Mouse (Mus musculus): Measurements from ENCODE around the gene Mbl2. TPM values are rescaled to one million over a fixed set of nuclear protein-coding genes. Genes with fewer than 3 reads are reported as not detected.

Gene Mbl2
- polyA plus RNA-seq (2011; ENCODE audit: insufficient read depth, insufficient read length, low read depth, missing spikeins), result not detected in 2 replicates

DNA sequence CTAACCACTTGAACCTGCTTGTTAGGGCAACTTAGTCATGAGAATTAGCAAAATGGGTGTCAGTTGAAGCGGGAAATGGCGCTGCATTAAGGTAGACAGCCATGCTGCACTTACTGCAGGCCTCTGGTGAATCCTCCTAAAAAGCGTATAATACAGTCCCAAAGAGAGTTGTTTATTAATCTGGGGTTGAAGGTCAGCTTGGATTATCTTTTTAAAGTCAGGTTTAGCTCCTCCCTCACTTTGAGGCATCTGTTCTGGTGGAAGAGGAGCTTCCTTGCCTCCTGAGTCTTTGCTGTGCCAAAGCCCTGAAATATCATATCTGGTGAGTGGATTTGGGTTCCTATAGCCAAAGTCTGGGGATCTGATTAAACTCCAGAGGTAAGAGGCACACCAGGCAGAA lies at the start of gene Mbl2:
Mbl2 (plus strand) TSS at position 252 of the 400 bp plus-strand sequence.
- Histone ChIP-seq H3K36me3 (ENCODE audit: control insufficient read depth, insufficient read depth, low read length, poor library complexity, severe bottlenecking) (no peaks in the 10 kb centered on the region), H3K27ac (ENCODE audit: insufficient read depth, low read length) (no peak within 1 kb of the TSS), H3K9me3 (replicated peaks; ENCODE audit: control insufficient read depth, insufficient read depth, low read length, poor library complexity, severe bottlenecking) (no peaks in the 10 kb centered on the region), H3K9ac (ENCODE audit: low read depth, poor library complexity, severe bottlenecking) (no peak within 1 kb of the TSS), H3K4me3 (ENCODE audit: low read depth, low read length) (no peak within 1 kb of the TSS), H3K27me3 (ENCODE audit: control insufficient read depth, insufficient read depth, low read length, poor library complexity, severe bottlenecking) (no peaks in the 10 kb centered on the region; the same call in 1 of the 2 replicates), H3K4me1 (ENCODE audit: control insufficient read depth, insufficient read depth, low read length) (no peaks in the 10 kb centered on the region)
- TF ChIP-seq POLR2A (IDR thresholded peaks at IDR 0.05; ENCODE audit: insufficient read depth, low read length), result no peak
- TF ChIP-seq CTCF (IDR thresholded peaks at IDR 0.05; ENCODE audit: low read depth, low read length), result no peak
- no peak for TF ChIP-seq EP300 (IDR thresholded peaks at IDR 0.05; ENCODE audit: insufficient read depth, low read depth, low read length)

DNA sequence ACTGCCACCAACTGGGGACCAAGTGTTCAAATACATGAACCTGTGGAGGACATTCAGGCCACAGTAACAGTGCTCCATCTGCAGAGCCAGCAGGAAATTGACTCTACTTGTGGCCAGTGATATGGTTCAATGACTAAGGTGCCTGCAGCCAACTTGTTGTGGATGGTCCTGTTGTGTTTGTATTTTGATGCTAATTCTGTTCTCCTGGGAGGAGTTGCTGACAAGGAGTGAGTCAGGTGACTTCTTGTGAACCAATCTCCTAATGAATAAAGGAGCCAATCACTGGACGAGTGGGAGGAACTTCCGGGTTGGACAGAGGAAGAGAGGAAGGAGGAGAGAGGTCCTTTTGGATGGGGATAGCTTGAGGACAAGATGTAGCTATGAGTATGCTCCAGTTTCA lies 47.2 kb upstream of the Mbl2 start:
- H3K36me3 ChIP-seq (ENCODE audit: control insufficient read depth, insufficient read depth, low read length, poor library complexity, severe bottlenecking), result peaks cover 5% of the 10 kb centered on the region; the same call in 1 of the 2 replicates
- H3K4me3 ChIP-seq (ENCODE audit: low read depth, low read length), result peak overlapping the region; percentile 55
- peak overlapping the region; percentile 73 for H3K27ac ChIP-seq (ENCODE audit: insufficient read depth, low read length)
- H3K9ac ChIP-seq (ENCODE audit: low read depth, poor library complexity, severe bottlenecking), result no peak overlapping the region
- peaks cover 24% of the 10 kb centered on the region for H3K9me3 ChIP-seq (replicated peaks; ENCODE audit: control insufficient read depth, insufficient read depth, low read length, poor library complexity, severe bottlenecking)
- peak; percentile 36 for TF ChIP-seq POLR2A (IDR thresholded peaks at IDR 0.05; ENCODE audit: insufficient read depth, low read length)
- TF ChIP-seq CTCF (IDR thresholded peaks at IDR 0.05; ENCODE audit: low read depth, low read length), result no peak
- H3K27me3 ChIP-seq (ENCODE audit: control insufficient read depth, insufficient read depth, low read length, poor library complexity, severe bottlenecking), result no peaks in the 10 kb centered on the region
- no peaks in the 10 kb centered on the region for H3K4me1 ChIP-seq (ENCODE audit: control insufficient read depth, insufficient read depth, low read length)

GRCm38 (mm10) chr19:30187232-30187631 lies 45.5 kb upstream of the Mbl2 start:
- Histone ChIP-seq H3K4me3 (ENCODE audit: low read depth, low read length) (no peak overlapping the region), H3K36me3 (ENCODE audit: control insufficient read depth, insufficient read depth, low read length, poor library complexity, severe bottlenecking) (peaks cover 5% of the 10 kb centered on the region; the same call in 1 of the 2 replicates), H3K9me3 (replicated peaks; ENCODE audit: control insufficient read depth, insufficient read depth, low read length, poor library complexity, severe bottlenecking) (peaks cover 29% of the 10 kb centered on the region), H3K4me1 (ENCODE audit: control insufficient read depth, insufficient read depth, low read length) (no peaks in the 10 kb centered on the region), H3K27me3 (ENCODE audit: control insufficient read depth, insufficient read depth, low read length, poor library complexity, severe bottlenecking) (no peaks in the 10 kb centered on the region), H3K27ac (ENCODE audit: insufficient read depth, low read length) (no peak overlapping the region), H3K9ac (ENCODE audit: low read depth, poor library complexity, severe bottlenecking) (no peak overlapping the region)
- TF ChIP-seq EP300 (IDR thresholded peaks at IDR 0.05; ENCODE audit: insufficient read depth, low read depth, low read length), result no peak
- TF ChIP-seq POLR2A (IDR thresholded peaks at IDR 0.05; ENCODE audit: insufficient read depth, low read length), result no peak

DNA sequence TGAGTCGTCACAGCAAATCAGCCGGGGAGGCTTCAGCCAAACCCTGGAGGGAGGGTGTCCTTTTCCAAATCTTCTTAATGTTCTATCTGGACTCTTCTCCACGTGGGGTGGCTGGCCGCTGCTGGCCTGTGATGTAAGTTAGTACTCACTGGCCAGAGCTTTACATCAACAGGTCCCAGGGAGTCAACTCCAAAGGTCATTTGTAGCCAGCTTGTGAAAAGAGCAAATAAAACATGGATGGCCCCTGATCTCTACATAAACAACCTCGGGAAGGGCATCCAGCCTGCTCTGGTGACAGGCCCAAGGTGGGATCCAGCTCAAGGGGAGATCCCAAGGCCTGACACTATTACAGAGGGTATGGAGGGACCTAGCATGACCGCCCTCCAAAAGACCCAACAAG lies 37.7 kb upstream of the Mbl2 start:
- no peaks in the 10 kb centered on the region for H3K36me3 ChIP-seq (ENCODE audit: control insufficient read depth, insufficient read depth, low read length, poor library complexity, severe bottlenecking)
- TF ChIP-seq POLR2A (IDR thresholded peaks at IDR 0.05; ENCODE audit: insufficient read depth, low read length) (no peak), EP300 (IDR thresholded peaks at IDR 0.05; ENCODE audit: insufficient read depth, low read depth, low read length) (no peak), CTCF (IDR thresholded peaks at IDR 0.05; ENCODE audit: low read depth, low read length) (no peak)
- peaks cover 10% of the 10 kb centered on the region for H3K9me3 ChIP-seq (replicated peaks; ENCODE audit: control insufficient read depth, insufficient read depth, low read length, poor library complexity, severe bottlenecking)
- no peak overlapping the region for H3K27ac ChIP-seq (ENCODE audit: insufficient read depth, low read length)
- no peak overlapping the region for H3K4me3 ChIP-seq (ENCODE audit: low read depth, low read length)
- no peaks in the 10 kb centered on the region for H3K4me1 ChIP-seq (ENCODE audit: control insufficient read depth, insufficient read depth, low read length)
- no peak overlapping the region for H3K9ac ChIP-seq (ENCODE audit: low read depth, poor library complexity, severe bottlenecking)
- H3K27me3 ChIP-seq (ENCODE audit: control insufficient read depth, insufficient read depth, low read length, poor library complexity, severe bottlenecking), result no peaks in the 10 kb centered on the region

DNA sequence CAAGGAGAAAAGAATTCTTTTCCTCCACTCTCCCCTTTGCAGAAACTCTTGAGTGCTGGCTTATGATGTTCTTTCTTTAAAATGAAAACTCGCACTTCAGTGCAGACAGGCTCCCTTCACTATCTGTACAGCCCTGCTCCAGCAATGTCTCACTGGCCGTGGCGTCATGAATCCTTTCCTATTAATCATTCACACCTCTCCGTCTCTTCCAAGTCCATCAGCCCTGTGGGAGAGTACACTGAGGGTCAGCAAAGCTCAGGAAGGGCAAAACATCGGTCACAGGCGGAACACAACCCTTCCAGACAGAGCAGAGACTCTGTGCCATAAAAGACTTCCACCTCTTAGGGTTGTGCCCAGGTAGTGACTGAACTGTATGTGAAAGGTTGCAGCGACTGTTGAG lies 30.6 kb upstream of the Mbl2 start:
- Histone ChIP-seq H3K9me3 (replicated peaks; ENCODE audit: control insufficient read depth, insufficient read depth, low read length, poor library complexity, severe bottlenecking) (no peaks in the 10 kb centered on the region), H3K4me1 (ENCODE audit: control insufficient read depth, insufficient read depth, low read length) (no peaks in the 10 kb centered on the region), H3K4me3 (ENCODE audit: low read depth, low read length) (no peak overlapping the region), H3K36me3 (ENCODE audit: control insufficient read depth, insufficient read depth, low read length, poor library complexity, severe bottlenecking) (no peaks in the 10 kb centered on the region), H3K9ac (ENCODE audit: low read depth, poor library complexity, severe bottlenecking) (no peak overlapping the region), H3K27me3 (ENCODE audit: control insufficient read depth, insufficient read depth, low read length, poor library complexity, severe bottlenecking) (no peaks in the 10 kb centered on the region), H3K27ac (ENCODE audit: insufficient read depth, low read length) (no peak overlapping the region)
- no peak for TF ChIP-seq CTCF (IDR thresholded peaks at IDR 0.05; ENCODE audit: low read depth, low read length)
- no peak for TF ChIP-seq EP300 (IDR thresholded peaks at IDR 0.05; ENCODE audit: insufficient read depth, low read depth, low read length)
- no peak for TF ChIP-seq POLR2A (IDR thresholded peaks at IDR 0.05; ENCODE audit: insufficient read depth, low read length)

GRCm38 (mm10) chr19:30205159-30205816 lies 27.5 kb upstream of the Mbl2 start:
- Histone ChIP-seq H3K4me3 (ENCODE audit: low read depth, low read length) (no peak overlapping the region), H3K27ac (ENCODE audit: insufficient read depth, low read length) (no peak overlapping the region), H3K36me3 (ENCODE audit: control insufficient read depth, insufficient read depth, low read length, poor library complexity, severe bottlenecking) (no peaks in the 10 kb centered on the region), H3K27me3 (ENCODE audit: control insufficient read depth, insufficient read depth, low read length, poor library complexity, severe bottlenecking) (no peaks in the 10 kb centered on the region), H3K4me1 (ENCODE audit: control insufficient read depth, insufficient read depth, low read length) (no peaks in the 10 kb centered on the region), H3K9me3 (replicated peaks; ENCODE audit: control insufficient read depth, insufficient read depth, low read length, poor library complexity, severe bottlenecking) (no peaks in the 10 kb centered on the region), H3K9ac (ENCODE audit: low read depth, poor library complexity, severe bottlenecking) (no peak overlapping the region)
- TF ChIP-seq CTCF (IDR thresholded peaks at IDR 0.05; ENCODE audit: low read depth, low read length) (peak; percentile 94), POLR2A (IDR thresholded peaks at IDR 0.05; ENCODE audit: insufficient read depth, low read length) (no peak)

Data from ES-Bruce4 (cell line).